Mouse (Mus musculus) forebrain, embryonic 15.5 days (tissue): ENCODE results near the gene Cdk5r1. TPM values are rescaled to one million over a fixed set of nuclear protein-coding genes. Genes with fewer than 3 reads are reported as not detected.

Experiments used
- ATAC-seq: fragments of 200-750 bp; cut with Nextera tagmentation; replicated peaks from 2 replicates; pipeline ENCODE4 v1.8.0; 2017; ENCODE audit warnings: mild to moderate bottlenecking, moderate TSS enrichment, moderate library complexity
- H3K27ac ChIP-seq: fragments of 300-500 bp; sonication (generic); replicated peaks from 2 replicates; pipeline ENCODE4 v1.5.1; 2015; ENCODE audit warnings: mild to moderate bottlenecking, inconsistent platforms
- H3K27me3 ChIP-seq: fragments of 300-500 bp; sonication (generic); 2 replicates; pipeline ENCODE4 v1.6.1; 2015; ENCODE audit warnings: inconsistent platforms
- H3K36me3 ChIP-seq: fragments of 300-500 bp; sonication (generic); 2 replicates; pipeline ENCODE4 v1.6.1; 2015; ENCODE audit warnings: mild to moderate bottlenecking, inconsistent platforms
- H3K4me1 ChIP-seq: fragments of 300-500 bp; sonication (generic); 2 replicates; pipeline ENCODE4 v1.6.1; 2015; ENCODE audit warnings: inconsistent platforms
- H3K4me2 ChIP-seq: fragments of 300-500 bp; sonication (generic); replicated peaks from 2 replicates; pipeline ENCODE4 v1.6.1; 2015; ENCODE audit warnings: mild to moderate bottlenecking, inconsistent platforms
- H3K4me3 ChIP-seq: fragments of 300-500 bp; sonication (generic); 2 replicates; pipeline ENCODE4 v1.5.1; 2015; ENCODE audit warnings: mild to moderate bottlenecking, inconsistent platforms
- H3K9ac ChIP-seq: fragments of 300-500 bp; sonication (generic); replicated peaks from 2 replicates; pipeline ENCODE4 v1.6.1; 2015; ENCODE audit warnings: mild to moderate bottlenecking, inconsistent platforms
- H3K9me3 ChIP-seq: fragments of 300-500 bp; sonication (generic); 2 replicates; pipeline ENCODE4 v1.6.1; 2016; ENCODE audit warnings: inconsistent platforms
- WGBS: fragments of 180-500 bp; shearing (Covaris S2); methylation state at CpG from one replicate; pipeline ENCODE4 v1.1.7; 2015; ENCODE audit warnings: mixed read lengths; 5-methylcytosine and 5-hydroxymethylcytosine counted together
- polyA plus RNA-seq: library from polyadenylated mRNA; unstranded; fragments of >200 nt; fragmentation: Nextera tagmentation; extraction: Ambion mirVana; gene quantifications from 2 replicates; pipeline ENCODE4 v1.2.1, GENCODE M21; 2015

The Cdk5r1 gene
- polyA plus RNA-seq, 1 experiment from 2014 or later, result 120 TPM

- 87% methylated on average over 8 of the region's 8 CpGs for WGBS
- H3K27ac ChIP-seq, result no peak overlapping the region
- no peak overlapping the region for H3K4me2 ChIP-seq
- peaks cover 5% of the 10 kb centered on the region; the same call in 1 of the 2 replicates for H3K4me1 ChIP-seq
- H3K36me3 ChIP-seq, result no peaks in the 10 kb centered on the region
- H3K9ac ChIP-seq, result no peak overlapping the region
- no peak for ATAC-seq
- H3K27me3 ChIP-seq, result no peaks in the 10 kb centered on the region
- no peak overlapping the region for H3K4me3 ChIP-seq
- no peaks in the 10 kb centered on the region for H3K9me3 ChIP-seq
Observed at GRCm38 (mm10) chr11:80529149-80529548, 52.3 kb downstream of the Cdk5r1 start.

Other genes starting within 250 kb of the Cdk5r1 start
- 20.4 and 23.3 TPM in 2 replicates for gene Rhbdl3, start 176.1 kb upstream of the Cdk5r1 start, polyA plus RNA-seq
- gene 5730455P16Rik, start 99.0 kb upstream of the Cdk5r1 start, polyA plus RNA-seq, result 33.9 and 37.9 TPM in 2 replicates
- gene Zfp207, start 93.7 kb upstream of the Cdk5r1 start, polyA plus RNA-seq, result 231 and 236 TPM in 2 replicates
- 341 and 346 TPM in 2 replicates for gene Psmd11, start 48.4 kb upstream of the Cdk5r1 start, polyA plus RNA-seq